Mouse (Mus musculus): ENCODE data around the gene Nbea. TPM values are rescaled to one million over a fixed set of nuclear protein-coding genes. Genes with fewer than 3 reads are reported as not detected.

The Nbea gene
- polyA plus RNA-seq, 1 experiment from 2014 or later, result 36.8 TPM

- Histone ChIP-seq H3K4me1 (peaks cover 44% of the 10 kb centered on the region), H3K9ac (no peak overlapping the region), H3K27me3 (peaks cover 69% of the 10 kb centered on the region), H3K9me3 (replicated peaks) (no peaks in the 10 kb centered on the region), H3K36me3 (ENCODE audit: poor library complexity, severe bottlenecking) (no peaks in the 10 kb centered on the region), H3K4me3 (no peak overlapping the region), H3K4me2 (no peak overlapping the region), H3K27ac (no peak overlapping the region)
- 27% methylated on average over 8 of the region's 8 CpGs for WGBS
- ATAC-seq, result no peak
Observed at GRCm38 (mm10) chr3:55778764-55779730, 404.5 kb downstream of the Nbea start.

GRCm38 (mm10) chr3:55777501-55777900 lies 406.0 kb downstream of the Nbea start:
- H3K4me1 ChIP-seq, result peaks cover 31% of the 10 kb centered on the region
- H3K9ac ChIP-seq, result no peak overlapping the region
- H3K4me2 ChIP-seq, result no peak overlapping the region
- H3K36me3 ChIP-seq (ENCODE audit: poor library complexity, severe bottlenecking), result no peaks in the 10 kb centered on the region
- H3K9me3 ChIP-seq (replicated peaks), result no peaks in the 10 kb centered on the region
- 44% methylated on average over 4 of the region's 4 CpGs for WGBS
- no peak overlapping the region for H3K27ac ChIP-seq
- no peak for ATAC-seq
- H3K27me3 ChIP-seq, result peaks cover 54% of the 10 kb centered on the region
- H3K4me3 ChIP-seq, result no peak overlapping the region

GRCm38 (mm10) chr3:55775753-55776152 lies 407.7 kb downstream of the Nbea start:
- Histone ChIP-seq H3K36me3 (ENCODE audit: poor library complexity, severe bottlenecking) (no peaks in the 10 kb centered on the region), H3K4me1 (peaks cover 19% of the 10 kb centered on the region), H3K9me3 (replicated peaks) (no peaks in the 10 kb centered on the region), H3K4me2 (no peak overlapping the region), H3K27ac (no peak overlapping the region), H3K27me3 (peaks cover 40% of the 10 kb centered on the region), H3K4me3 (no peak overlapping the region), H3K9ac (no peak overlapping the region)
- 91% methylated on average over 6 of the region's 6 CpGs for WGBS
- ATAC-seq, result no peak

GRCm38 (mm10) chr3:55775245-55775644 lies 408.3 kb downstream of the Nbea start:
- Histone ChIP-seq H3K9ac (no peak overlapping the region), H3K9me3 (replicated peaks) (no peaks in the 10 kb centered on the region), H3K27me3 (peaks cover 34% of the 10 kb centered on the region), H3K4me3 (no peak overlapping the region), H3K36me3 (ENCODE audit: poor library complexity, severe bottlenecking) (no peaks in the 10 kb centered on the region), H3K4me2 (no peak overlapping the region), H3K27ac (no peak overlapping the region), H3K4me1 (peaks cover 14% of the 10 kb centered on the region)
- 69% methylated on average over 7 of the region's 7 CpGs for WGBS
- ATAC-seq, result no peak

DNA sequence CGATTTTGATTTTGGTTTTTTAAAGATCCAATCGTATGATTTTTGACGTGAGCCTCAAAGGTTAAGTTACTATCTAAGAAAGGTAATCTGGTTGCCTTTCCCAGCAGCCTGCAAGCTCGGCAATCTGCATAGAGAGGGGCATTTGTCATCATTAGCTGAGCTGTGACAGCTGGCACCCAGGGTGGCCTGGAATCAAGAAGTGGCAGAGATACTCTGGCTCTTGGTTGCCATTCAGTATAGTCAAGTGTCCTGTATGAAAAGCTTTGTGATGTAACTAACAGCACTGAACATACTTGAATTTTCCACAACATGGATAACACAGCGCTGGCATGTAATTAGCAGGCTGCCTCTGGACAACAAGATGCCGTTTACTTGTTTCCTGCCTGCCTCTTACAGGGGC lies 409.3 kb downstream of the Nbea start:
- WGBS, result 61% methylated on average over 6 of the region's 6 CpGs
- peak; percentile 57; the same call in 1 of the 2 replicates for ATAC-seq
- H3K4me2 ChIP-seq, result no peak overlapping the region
- H3K36me3 ChIP-seq (ENCODE audit: poor library complexity, severe bottlenecking), result no peaks in the 10 kb centered on the region
- no peak overlapping the region for H3K27ac ChIP-seq
- no peak overlapping the region for H3K9ac ChIP-seq
- H3K4me3 ChIP-seq, result no peak overlapping the region
- H3K4me1 ChIP-seq, result peaks cover 8% of the 10 kb centered on the region
- H3K9me3 ChIP-seq (replicated peaks), result no peaks in the 10 kb centered on the region
- H3K27me3 ChIP-seq, result peaks cover 27% of the 10 kb centered on the region

- Histone ChIP-seq H3K4me2 (no peak overlapping the region), H3K9me3 (replicated peaks) (no peaks in the 10 kb centered on the region), H3K36me3 (ENCODE audit: poor library complexity, severe bottlenecking) (no peaks in the 10 kb centered on the region), H3K27ac (no peak overlapping the region), H3K4me3 (no peak overlapping the region), H3K27me3 (peaks cover 29% of the 10 kb centered on the region), H3K9ac (no peak overlapping the region), H3K4me1 (peaks cover 3% of the 10 kb centered on the region; the same call in 1 of the 2 replicates)
- WGBS, result 46% methylated on average over 2 of the region's 2 CpGs
- no peak for ATAC-seq
Observed at GRCm38 (mm10) chr3:55769308-55769707, 414.2 kb downstream of the Nbea start.

GRCm38 (mm10) chr3:55768654-55769053 lies 414.8 kb downstream of the Nbea start:
- no peak for ATAC-seq
- no peak overlapping the region for H3K4me3 ChIP-seq
- no peak overlapping the region for H3K4me2 ChIP-seq
- H3K9me3 ChIP-seq (replicated peaks), result no peaks in the 10 kb centered on the region
- WGBS, result 89% methylated on average over 2 of the region's 2 CpGs
- H3K4me1 ChIP-seq, result no peaks in the 10 kb centered on the region
- no peak overlapping the region for H3K9ac ChIP-seq
- no peaks in the 10 kb centered on the region for H3K36me3 ChIP-seq (ENCODE audit: poor library complexity, severe bottlenecking)
- no peak overlapping the region for H3K27ac ChIP-seq
- peaks cover 35% of the 10 kb centered on the region for H3K27me3 ChIP-seq

GRCm38 (mm10) chr3:55763591-55763990 lies 419.9 kb downstream of the Nbea start:
- ATAC-seq, result no peak
- H3K4me3 ChIP-seq, result no peak overlapping the region
- H3K4me2 ChIP-seq, result no peak overlapping the region
- no peaks in the 10 kb centered on the region for H3K9me3 ChIP-seq (replicated peaks)
- WGBS, result 16% methylated on average over 8 of the region's 8 CpGs
- no peak overlapping the region for H3K27ac ChIP-seq
- H3K4me1 ChIP-seq, result no peaks in the 10 kb centered on the region
- no peaks in the 10 kb centered on the region for H3K36me3 ChIP-seq (ENCODE audit: poor library complexity, severe bottlenecking)
- no peak overlapping the region for H3K9ac ChIP-seq
- H3K27me3 ChIP-seq, result peaks cover 75% of the 10 kb centered on the region

DNA sequence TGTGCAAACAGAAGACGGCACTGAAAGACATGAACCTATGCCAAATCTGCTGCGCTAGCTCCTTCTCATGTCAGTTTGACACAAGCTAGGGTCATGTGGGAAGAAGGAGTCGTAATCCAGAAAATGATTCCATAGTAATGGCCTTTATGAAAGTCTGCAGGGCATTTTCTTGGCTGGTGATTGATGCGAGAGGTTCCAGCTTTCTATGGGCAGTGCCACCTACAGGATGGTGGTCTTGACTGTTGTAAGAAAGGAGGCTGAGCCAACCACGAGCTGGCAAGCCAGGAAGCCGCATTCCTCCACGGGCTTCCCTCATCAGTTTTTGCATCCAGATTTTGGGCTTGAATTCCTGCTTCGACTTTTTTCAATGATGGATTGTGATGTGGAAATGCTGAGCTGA lies 425.2 kb downstream of the Nbea start:
- H3K27me3 ChIP-seq, result peaks cover 61% of the 10 kb centered on the region
- WGBS, result 45% methylated on average over 8 of the region's 8 CpGs
- H3K4me3 ChIP-seq, result no peak overlapping the region
- no peaks in the 10 kb centered on the region for H3K36me3 ChIP-seq (ENCODE audit: poor library complexity, severe bottlenecking)
- peak overlapping the region; percentile 31; the same call in 1 of the 2 replicates for H3K27ac ChIP-seq
- no peak for ATAC-seq
- H3K9me3 ChIP-seq (replicated peaks), result no peaks in the 10 kb centered on the region
- H3K9ac ChIP-seq, result no peak overlapping the region
- peaks cover 40% of the 10 kb centered on the region for H3K4me1 ChIP-seq
- H3K4me2 ChIP-seq, result no peak overlapping the region

- Histone ChIP-seq H3K27me3 (peaks cover 60% of the 10 kb centered on the region), H3K36me3 (ENCODE audit: poor library complexity, severe bottlenecking) (no peaks in the 10 kb centered on the region), H3K4me1 (peaks cover 40% of the 10 kb centered on the region), H3K9me3 (replicated peaks) (no peaks in the 10 kb centered on the region), H3K9ac (no peak overlapping the region), H3K4me2 (peak overlapping the region; percentile 20), H3K4me3 (no peak overlapping the region), H3K27ac (peak overlapping the region; percentile 49)
- WGBS, result 9% methylated on average over 11 of the region's 11 CpGs
- ATAC-seq, result peak; percentile 79
Observed at GRCm38 (mm10) chr3:55756602-55757190, 426.8 kb downstream of the Nbea start.

GRCm38 (mm10) chr3:55755805-55756601 lies 427.5 kb downstream of the Nbea start:
- 3% methylated on average over 11 of the region's 11 CpGs for WGBS
- H3K4me2 ChIP-seq, result peak overlapping the region; percentile 20

More at GRCm38 (mm10) chr3:55755805-55756601, 427.5 kb downstream of the Nbea start:
- Histone ChIP-seq H3K27me3 (peaks cover 53% of the 10 kb centered on the region), H3K9ac (no peak overlapping the region), H3K36me3 (ENCODE audit: poor library complexity, severe bottlenecking) (no peaks in the 10 kb centered on the region), H3K9me3 (replicated peaks) (no peaks in the 10 kb centered on the region), H3K27ac (peak overlapping the region; percentile 49), H3K4me3 (no peak overlapping the region), H3K4me1 (peaks cover 47% of the 10 kb centered on the region)
- ATAC-seq, result peak; percentile 82
